In the genomic region with DNA sequence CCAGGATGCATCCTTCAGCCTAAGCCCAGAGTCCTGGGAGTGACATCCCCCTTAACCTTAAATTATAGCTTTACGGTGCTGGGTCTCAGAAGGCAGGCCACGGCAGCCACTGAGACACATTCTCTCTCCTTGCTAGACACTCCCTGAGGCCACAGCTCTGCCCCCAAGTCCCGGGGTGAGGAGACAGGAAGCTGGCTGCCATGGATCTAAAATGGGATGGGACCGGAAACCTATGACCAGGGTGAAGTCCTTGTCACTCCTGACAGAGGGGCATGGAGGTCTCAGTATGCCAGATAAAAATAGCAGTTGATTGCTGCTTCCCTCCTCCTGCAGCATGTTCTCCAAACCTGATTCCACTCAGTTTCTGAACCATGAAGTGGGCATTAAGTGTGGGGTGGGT, we compare ENCODE assay signal across 17 mouse cellular contexts. TPM values are rescaled to one million over a fixed set of nuclear protein-coding genes. Genes with fewer than 3 reads are reported as not detected.
A peak's percentile ranks its signal among the peaks of the same experiment; 100 is the strongest.
DNase-seq lines count a peak whose midpoint lies in the region; ATAC-seq and TF ChIP-seq lines count a peak whose summit lies in the region.
"Had no signal": no experiment of that assay in that cellular context is flagged by ENCODE, and none has a peak within 500 bp of the region (broad histone marks: within the 10 kb centered on the region; RNA-seq: fewer than 3 reads in every experiment).

No protein-coding gene starts in this region.

- H3K27me3 ChIP-seq in heart, embryonic 10.5 days (ENCODE audit: insufficient read depth, poor library complexity, severe bottlenecking): peaks cover 23% of the 10 kb centered on the region; the same call in 1 of the 2 replicates
- no peaks in the 10 kb centered on the region for H3K27me3 ChIP-seq in kidney, embryonic 16.5 days (ENCODE audit: insufficient read depth, low read length)
- H3K27me3 ChIP-seq in thymus, adult 2 months (ENCODE audit: control insufficient read depth, insufficient read depth, low read length): no peaks in the 10 kb centered on the region
- H3K27me3 ChIP-seq: forebrain, embryonic 15.5 days; limb, embryonic 12.5 days had no signal

- H3K4me1 ChIP-seq in heart, embryonic 10.5 days: peaks cover 80% of the 10 kb centered on the region
- peaks cover 57% of the 10 kb centered on the region for H3K4me1 ChIP-seq in kidney, embryonic 16.5 days (ENCODE audit: insufficient read depth, low read length)
- H3K4me1 ChIP-seq in thymus, adult 2 months (replicated peaks; ENCODE audit: control insufficient read depth, insufficient read depth, low read length): peaks cover 76% of the 10 kb centered on the region
- H3K4me1 ChIP-seq: forebrain, embryonic 15.5 days had no signal

- H3K4me2 ChIP-seq in kidney, embryonic 16.5 days (replicated peaks; ENCODE audit: low read depth, low read length): no peak overlapping the region
- H3K4me2 ChIP-seq: forebrain, embryonic 15.5 days; limb, embryonic 12.5 days; lung, embryonic 14.5 days had no signal

- H3K27ac ChIP-seq in heart, embryonic 10.5 days: peak overlapping the region; percentile 62; the same call in 1 of the 2 replicates
- H3K27ac ChIP-seq in kidney, embryonic 16.5 days (ENCODE audit: low read length): no peak overlapping the region
- peak overlapping the region; percentile 17; the same call in 1 of the 2 replicates for H3K27ac ChIP-seq in thymus, adult 2 months (ENCODE audit: control insufficient read depth, insufficient read depth, low read length)
- H3K27ac ChIP-seq: forebrain, embryonic 15.5 days; hindbrain, postnatal 0 days; kidney, postnatal 0 days; limb, embryonic 12.5 days; midbrain, embryonic 10.5 days had no signal

- no peak for DNase-seq in heart, embryonic 10.5 days (ENCODE audit: low spot score)
- DNase-seq in heart, postnatal 4 days: no peak
- peak; percentile 54 to 64 for DNase-seq in kidney, postnatal 36 days
- DNase-seq in thymus, adult 2 months: no peak
- DNase-seq in thymus, postnatal 0 days (ENCODE audit: low spot score): no peak
- DNase-seq in right cerebral cortex, postnatal 25 days: no peak
- DNase-seq: cerebellum, adult 11-12 months; cerebellum, postnatal 25 days; heart, postnatal 36 days; lung, embryonic 14.5 days; thymus, postnatal 25 days had no signal

- no peak overlapping the region for H3K4me3 ChIP-seq in heart, embryonic 10.5 days
- H3K4me3 ChIP-seq in kidney, embryonic 16.5 days (ENCODE audit: low read length): no peak overlapping the region
- no peak overlapping the region for H3K4me3 ChIP-seq in thymus, adult 2 months (ENCODE audit: control insufficient read depth, insufficient read depth, low read length)
- H3K4me3 ChIP-seq: forebrain, embryonic 15.5 days; limb, embryonic 12.5 days; midbrain, embryonic 10.5 days had no signal

- no peaks in the 10 kb centered on the region for H3K9me3 ChIP-seq in heart, embryonic 10.5 days
- no peaks in the 10 kb centered on the region for H3K9me3 ChIP-seq in kidney, embryonic 16.5 days (ENCODE audit: low read length)
- H3K9me3 ChIP-seq: forebrain, embryonic 15.5 days; limb, embryonic 12.5 days; midbrain, embryonic 10.5 days had no signal

- no peaks in the 10 kb centered on the region for H3K36me3 ChIP-seq in heart, embryonic 10.5 days
- 0 out of 2 replicates have a peak, but pooled peaks cover 2% of the 10 kb centered on the region for H3K36me3 ChIP-seq in kidney, embryonic 16.5 days (ENCODE audit: insufficient read depth, low read length)
- no peaks in the 10 kb centered on the region for H3K36me3 ChIP-seq in thymus, adult 2 months (ENCODE audit: control insufficient read depth, insufficient read depth, low read length)
- H3K36me3 ChIP-seq: forebrain, embryonic 15.5 days; limb, embryonic 12.5 days; midbrain, embryonic 10.5 days had no signal

- no peak overlapping the region; the same call in 1 of the 2 replicates for H3K9ac ChIP-seq in kidney, embryonic 16.5 days (replicated peaks; ENCODE audit: low read length)
- H3K9ac ChIP-seq: forebrain, embryonic 15.5 days; limb, embryonic 12.5 days; lung, embryonic 14.5 days had no signal

- no peak for ATAC-seq in kidney, embryonic 16.5 days (ENCODE audit: low FRiP score, low TSS enrichment)
- ATAC-seq: forebrain, embryonic 15.5 days had no signal

- TF ChIP-seq POLR2A in thymus, adult 2 months (IDR thresholded peaks at IDR 0.05; ENCODE audit: control insufficient read depth, extremely low read depth, insufficient read depth, low read length, poor library complexity): no peak

- 49% methylated on average over 4 of the region's 4 CpGs for WGBS in heart, embryonic 10.5 days
- 8% methylated on average over 4 of the region's 4 CpGs for WGBS in kidney, embryonic 16.5 days
- WGBS in thymus, adult 2 months: 84% methylated on average over 4 of the region's 4 CpGs

- no peak for TF ChIP-seq CTCF in thymus, adult 2 months (IDR thresholded peaks at IDR 0.05; ENCODE audit: borderline replicate concordance, control insufficient read depth, extremely low read depth, insufficient read depth, low read length, poor library complexity)

RNA-seq across cellular contexts. Expression of a gene that starts 23.8 kb away (rescaled TPM):
- 4.0 and 4.6 TPM in 2 replicates for polyA plus RNA-seq in heart, embryonic 10.5 days (2016; fragmentation: Nextera tagmentation; extraction: Ambion mirVana)
- 10 to 100 TPM; 62.2 to 67.2 TPM for total RNA-seq in heart, postnatal 4 days (2021)
- 8.3 and 9.6 TPM in 2 replicates for polyA plus RNA-seq in kidney, embryonic 16.5 days (2015; fragmentation: Nextera tagmentation; extraction: Ambion mirVana)
- polyA plus RNA-seq in thymus, adult 2 months (2012; rRNA removed): 69.0 and 73.0 TPM in 2 replicates
- 12.4 and 17.6 TPM in 2 replicates for polyA plus RNA-seq in thymus, postnatal 0 days (2015; fragmentation: Nextera tagmentation; extraction: Ambion mirVana)

Comparison
In these comparisons a context has a peak if more than half of its experiments do, and no peak if none do; other contexts are left out.
1. DNase-seq: peak in kidney, postnatal 36 days (2 of 2); none in heart, embryonic 10.5 days (single experiment), heart, postnatal 4 days (single experiment), thymus, adult 2 months (single experiment), thymus, postnatal 0 days (single experiment) and right cerebral cortex, postnatal 25 days (single experiment).